Mouse (Mus musculus): ENCODE measurements around the gene Unc13a. TPM values are rescaled to one million over a fixed set of nuclear protein-coding genes. Genes with fewer than 3 reads are reported as not detected.

Gene Unc13a
- polyA plus RNA-seq, 1 experiment from 2014 or later = 9.1 TPM

DNA sequence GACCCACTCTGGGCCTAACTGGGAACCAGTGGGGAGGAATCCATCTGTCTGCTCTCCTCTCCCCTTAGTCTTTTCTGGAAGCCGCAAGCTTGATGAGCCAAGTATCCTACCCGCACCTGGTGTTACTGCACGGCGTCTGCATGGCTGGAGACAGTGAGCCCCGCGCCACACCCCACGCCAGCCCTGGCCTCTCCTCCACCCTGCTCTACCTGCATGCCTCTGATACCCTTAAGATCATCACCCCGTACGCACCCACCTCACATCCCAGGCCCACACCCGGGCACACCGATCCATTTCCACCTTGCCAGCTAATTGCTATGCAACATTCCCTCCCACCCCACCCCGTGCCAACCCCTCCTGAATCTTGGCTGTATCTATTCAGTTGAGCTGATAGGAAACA is 11.3 kb upstream of the Unc13a start:
- WGBS = 63% methylated on average over 12 of the region's 12 CpGs
- H3K36me3 ChIP-seq (ENCODE audit: control insufficient read depth, insufficient read depth, low read length) = no peaks in the 10 kb centered on the region

DNA sequence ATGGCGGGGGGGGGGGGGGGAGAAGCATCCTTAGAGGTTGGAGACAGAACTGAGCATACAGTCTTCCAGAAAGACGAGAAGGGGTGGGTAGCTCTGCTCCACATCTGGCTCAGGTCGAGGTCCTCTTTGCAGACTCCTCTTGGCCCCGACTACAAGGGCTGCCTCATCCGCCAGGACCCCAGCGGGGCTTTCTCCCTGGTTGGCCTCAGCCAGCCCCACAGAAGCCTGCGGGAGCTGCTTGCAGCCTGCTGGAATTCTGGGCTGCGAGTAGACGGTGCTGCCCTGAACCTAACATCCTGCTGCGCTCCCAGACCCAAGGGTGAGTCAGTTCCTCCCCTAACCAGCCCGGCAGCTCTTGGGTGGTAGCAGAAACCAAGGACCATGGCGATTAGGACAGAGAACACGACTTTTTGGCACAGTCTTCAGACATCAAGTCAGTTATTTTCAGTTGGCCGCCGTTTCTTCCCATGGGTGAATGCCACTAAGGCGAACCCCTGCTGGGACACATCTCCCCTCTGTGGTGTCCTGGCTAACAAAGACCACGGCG is 9.9 kb upstream of the Unc13a start:
- H3K4me2 ChIP-seq (replicated peaks; ENCODE audit: low read depth, low read length) = no peak overlapping the region
- no peak overlapping the region for H3K9ac ChIP-seq (ENCODE audit: low read depth, low read length)
- 2% methylated on average over 17 of the region's 18 CpGs for WGBS
- no peaks in the 10 kb centered on the region for H3K4me1 ChIP-seq (replicated peaks; ENCODE audit: control insufficient read depth, insufficient read depth, low read length)
- H3K9me3 ChIP-seq (ENCODE audit: control insufficient read depth, low read length) = no peaks in the 10 kb centered on the region
- H3K27me3 ChIP-seq (ENCODE audit: control insufficient read depth, insufficient read depth, low read length) = peaks cover 99% of the 10 kb centered on the region
- no peaks in the 10 kb centered on the region for H3K36me3 ChIP-seq (ENCODE audit: control insufficient read depth, insufficient read depth, low read length)
- no peak overlapping the region for H3K4me3 ChIP-seq (ENCODE audit: low read depth, low read length)
- DNase-seq (ENCODE audit: low spot score) (peak; percentile 38), ATAC-seq (ENCODE audit: low FRiP score) (no peak)
- H3K27ac ChIP-seq (ENCODE audit: low read depth, low read length) = no peak overlapping the region

More for the DNA sequence above, 11.3 kb upstream of the Unc13a start:
- H3K27me3 ChIP-seq (ENCODE audit: control insufficient read depth, insufficient read depth, low read length) = peaks cover 100% of the 10 kb centered on the region
- H3K4me1 ChIP-seq (replicated peaks; ENCODE audit: control insufficient read depth, insufficient read depth, low read length) = no peaks in the 10 kb centered on the region
- ATAC-seq (ENCODE audit: low FRiP score) (no peak), DNase-seq (ENCODE audit: low spot score) (no peak)
- no peak overlapping the region for H3K9ac ChIP-seq (ENCODE audit: low read depth, low read length)
- no peaks in the 10 kb centered on the region for H3K9me3 ChIP-seq (ENCODE audit: control insufficient read depth, low read length)
- no peak overlapping the region for H3K27ac ChIP-seq (ENCODE audit: low read depth, low read length)
- H3K4me3 ChIP-seq (ENCODE audit: low read depth, low read length) = no peak overlapping the region
- H3K4me2 ChIP-seq (replicated peaks; ENCODE audit: low read depth, low read length) = no peak overlapping the region

DNA sequence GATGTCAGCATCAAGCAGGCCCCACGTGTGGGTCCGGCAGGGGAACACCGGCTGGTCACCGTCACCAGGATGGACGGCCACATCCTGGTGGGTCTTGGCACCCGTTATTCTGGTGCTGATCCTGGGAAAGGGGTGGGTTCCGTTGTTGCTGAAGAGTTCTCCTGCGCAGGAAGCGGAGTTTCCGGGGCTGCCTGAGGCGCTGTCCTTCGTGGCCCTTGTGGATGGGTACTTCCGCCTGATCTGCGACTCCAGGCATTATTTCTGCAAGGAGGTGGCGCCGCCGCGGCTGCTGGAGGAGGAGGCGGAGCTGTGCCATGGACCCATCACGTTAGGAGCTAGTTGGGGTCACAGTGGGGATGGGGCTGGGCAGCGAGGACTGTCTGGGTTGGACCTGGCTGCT is 8.9 kb upstream of the Unc13a start:
- 4% methylated on average over 21 of the region's 21 CpGs for WGBS
- ATAC-seq (ENCODE audit: low FRiP score) (no peak), DNase-seq (ENCODE audit: low spot score) (peak; percentile 46)
- Histone ChIP-seq H3K9me3 (ENCODE audit: control insufficient read depth, low read length) (no peaks in the 10 kb centered on the region), H3K4me3 (ENCODE audit: low read depth, low read length) (no peak overlapping the region), H3K4me2 (replicated peaks; ENCODE audit: low read depth, low read length) (no peak overlapping the region), H3K36me3 (ENCODE audit: control insufficient read depth, insufficient read depth, low read length) (no peaks in the 10 kb centered on the region), H3K9ac (ENCODE audit: low read depth, low read length) (no peak overlapping the region), H3K27me3 (ENCODE audit: control insufficient read depth, insufficient read depth, low read length) (peaks cover 99% of the 10 kb centered on the region), H3K27ac (ENCODE audit: low read depth, low read length) (no peak overlapping the region), H3K4me1 (replicated peaks; ENCODE audit: control insufficient read depth, insufficient read depth, low read length) (no peaks in the 10 kb centered on the region)

DNA sequence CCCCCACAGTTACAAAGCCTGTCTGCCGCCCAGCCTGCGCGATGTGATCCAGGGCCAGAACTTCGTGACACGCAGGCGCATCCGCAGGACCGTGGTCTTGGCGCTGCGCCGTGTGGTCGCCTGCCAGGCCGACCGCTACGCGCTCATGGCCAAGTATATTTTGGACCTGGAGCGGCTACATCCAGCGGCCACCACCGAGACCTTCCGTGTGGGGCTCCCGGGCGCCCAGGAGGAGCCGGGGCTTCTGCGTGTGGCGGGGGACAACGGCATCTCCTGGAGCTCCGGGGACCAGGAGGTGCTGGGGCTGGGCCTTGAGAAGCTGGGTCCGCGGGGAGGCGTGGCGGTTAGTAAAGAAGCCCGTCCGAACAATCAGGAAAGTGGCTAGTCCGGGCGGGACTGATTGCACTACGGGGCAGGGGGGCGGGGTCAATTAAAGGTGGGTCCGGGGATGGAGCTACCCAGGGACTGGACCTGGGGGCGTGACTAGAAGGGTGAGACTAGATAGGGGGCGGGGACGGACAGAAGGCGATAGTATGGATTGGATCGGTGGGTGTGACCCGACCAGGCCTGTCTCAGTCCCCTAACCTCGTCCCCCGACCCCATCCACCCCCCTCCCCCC is 8.1 kb upstream of the Unc13a start:
- Histone ChIP-seq H3K4me2 (replicated peaks; ENCODE audit: low read depth, low read length) (peak overlapping the region; percentile 24), H3K27me3 (ENCODE audit: control insufficient read depth, insufficient read depth, low read length) (peaks cover 94% of the 10 kb centered on the region), H3K27ac (ENCODE audit: low read depth, low read length) (no peak overlapping the region), H3K4me3 (ENCODE audit: low read depth, low read length) (peak overlapping the region; percentile 12; the same call in 1 of the 2 replicates), H3K4me1 (replicated peaks; ENCODE audit: control insufficient read depth, insufficient read depth, low read length) (no peaks in the 10 kb centered on the region), H3K36me3 (ENCODE audit: control insufficient read depth, insufficient read depth, low read length) (no peaks in the 10 kb centered on the region), H3K9ac (ENCODE audit: low read depth, low read length) (no peak overlapping the region), H3K9me3 (ENCODE audit: control insufficient read depth, low read length) (no peaks in the 10 kb centered on the region)
- DNase-seq (ENCODE audit: low spot score) = no peak
- 0 out of 2 replicates have a peak, but pooled peaks have one; percentile 5 for ATAC-seq (ENCODE audit: low FRiP score)
- 2% methylated on average over 46 of the region's 46 CpGs for WGBS

DNA sequence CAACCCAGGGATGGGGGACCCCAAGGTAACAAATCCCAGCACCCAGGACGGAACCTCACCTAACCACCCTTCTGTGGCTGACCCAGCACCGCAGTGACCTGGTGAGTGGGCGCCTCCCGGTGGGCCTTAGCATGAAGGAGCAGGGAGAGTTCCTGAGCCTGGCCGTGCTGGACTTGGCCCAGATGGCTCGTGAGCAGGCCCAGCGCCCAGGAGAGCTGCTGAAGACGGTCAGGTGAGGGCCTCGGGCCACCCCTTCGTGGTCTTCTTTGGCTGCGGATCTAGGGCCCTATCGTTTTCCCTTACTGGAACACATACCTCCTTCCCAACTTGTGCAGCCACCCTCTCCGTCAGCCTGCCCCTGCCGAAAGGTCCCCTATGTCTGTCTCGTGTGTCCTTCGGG is 7.6 kb upstream of the Unc13a start:
- DNase-seq (ENCODE audit: low spot score) = no peak
- WGBS = 9% methylated on average over 16 of the region's 16 CpGs
- H3K9me3 ChIP-seq (ENCODE audit: control insufficient read depth, low read length) = no peaks in the 10 kb centered on the region
- peak overlapping the region; percentile 24 for H3K4me2 ChIP-seq (replicated peaks; ENCODE audit: low read depth, low read length)
- H3K27me3 ChIP-seq (ENCODE audit: control insufficient read depth, insufficient read depth, low read length) = peaks cover 89% of the 10 kb centered on the region
- no peaks in the 10 kb centered on the region for H3K4me1 ChIP-seq (replicated peaks; ENCODE audit: control insufficient read depth, insufficient read depth, low read length)
- H3K27ac ChIP-seq (ENCODE audit: low read depth, low read length) = no peak overlapping the region
- no peaks in the 10 kb centered on the region for H3K36me3 ChIP-seq (ENCODE audit: control insufficient read depth, insufficient read depth, low read length)
- H3K9ac ChIP-seq (ENCODE audit: low read depth, low read length) = no peak overlapping the region
- peak overlapping the region; percentile 12; the same call in 1 of the 2 replicates for H3K4me3 ChIP-seq (ENCODE audit: low read depth, low read length)
- no peak for ATAC-seq (ENCODE audit: low FRiP score)

DNA sequence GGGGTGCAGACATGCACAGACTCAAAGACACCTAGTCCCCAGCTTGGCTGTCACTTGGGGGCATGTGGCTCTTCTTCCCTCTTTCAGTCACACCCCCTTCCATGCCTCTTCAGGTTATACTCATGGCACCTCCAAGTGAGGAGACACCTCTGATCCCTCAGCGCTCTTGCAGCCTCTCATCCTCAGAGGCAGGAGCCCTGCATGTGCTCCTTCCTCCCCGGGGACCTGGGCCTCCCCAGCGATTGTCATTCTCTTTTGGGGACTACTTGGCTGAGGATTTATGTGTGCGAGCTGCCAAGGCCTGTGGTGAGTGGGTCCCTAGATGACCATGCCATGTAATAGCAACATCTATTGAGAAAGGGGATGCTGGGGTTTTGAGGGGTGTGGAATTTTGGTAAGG is 6.7 kb upstream of the Unc13a start:
- H3K9ac ChIP-seq (ENCODE audit: low read depth, low read length) = no peak overlapping the region
- H3K27ac ChIP-seq (ENCODE audit: low read depth, low read length) = no peak overlapping the region
- no peak overlapping the region for H3K4me3 ChIP-seq (ENCODE audit: low read depth, low read length)
- H3K36me3 ChIP-seq (ENCODE audit: control insufficient read depth, insufficient read depth, low read length) = no peaks in the 10 kb centered on the region
- WGBS = 65% methylated on average over 4 of the region's 4 CpGs
- H3K9me3 ChIP-seq (ENCODE audit: control insufficient read depth, low read length) = no peaks in the 10 kb centered on the region
- no peaks in the 10 kb centered on the region for H3K4me1 ChIP-seq (replicated peaks; ENCODE audit: control insufficient read depth, insufficient read depth, low read length)
- H3K4me2 ChIP-seq (replicated peaks; ENCODE audit: low read depth, low read length) = no peak overlapping the region
- peaks cover 80% of the 10 kb centered on the region for H3K27me3 ChIP-seq (ENCODE audit: control insufficient read depth, insufficient read depth, low read length)
- no peak for DNase-seq (ENCODE audit: low spot score)
- no peak for ATAC-seq (ENCODE audit: low FRiP score)

DNA sequence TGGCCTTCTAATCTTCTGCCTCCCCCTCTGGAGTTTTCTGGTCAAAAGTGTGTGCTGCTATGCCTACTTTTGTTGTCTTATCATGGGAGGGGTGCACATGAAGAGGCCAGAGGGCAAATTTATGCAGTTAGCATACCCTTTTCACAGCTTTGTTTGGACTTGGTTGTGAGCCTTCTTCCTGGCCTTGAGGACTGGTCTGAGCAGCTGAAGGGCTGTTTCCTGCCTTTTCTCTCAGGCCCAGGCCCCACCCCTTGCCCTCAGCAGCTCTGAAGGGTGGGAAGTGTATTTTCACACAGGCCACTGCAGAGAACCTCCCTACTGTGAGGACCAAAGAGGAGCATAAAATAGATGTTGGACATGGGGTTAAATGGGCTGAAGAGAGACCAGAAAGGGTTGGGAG is 6.0 kb upstream of the Unc13a start:
- Histone ChIP-seq H3K4me3 (ENCODE audit: low read depth, low read length) (no peak overlapping the region), H3K4me1 (replicated peaks; ENCODE audit: control insufficient read depth, insufficient read depth, low read length) (no peaks in the 10 kb centered on the region), H3K4me2 (replicated peaks; ENCODE audit: low read depth, low read length) (no peak overlapping the region), H3K27ac (ENCODE audit: low read depth, low read length) (no peak overlapping the region), H3K9me3 (ENCODE audit: control insufficient read depth, low read length) (no peaks in the 10 kb centered on the region), H3K9ac (ENCODE audit: low read depth, low read length) (no peak overlapping the region), H3K27me3 (ENCODE audit: control insufficient read depth, insufficient read depth, low read length) (peaks cover 74% of the 10 kb centered on the region), H3K36me3 (ENCODE audit: control insufficient read depth, insufficient read depth, low read length) (no peaks in the 10 kb centered on the region)
- ATAC-seq (ENCODE audit: low FRiP score) = no peak
- DNase-seq (ENCODE audit: low spot score) = no peak

DNA sequence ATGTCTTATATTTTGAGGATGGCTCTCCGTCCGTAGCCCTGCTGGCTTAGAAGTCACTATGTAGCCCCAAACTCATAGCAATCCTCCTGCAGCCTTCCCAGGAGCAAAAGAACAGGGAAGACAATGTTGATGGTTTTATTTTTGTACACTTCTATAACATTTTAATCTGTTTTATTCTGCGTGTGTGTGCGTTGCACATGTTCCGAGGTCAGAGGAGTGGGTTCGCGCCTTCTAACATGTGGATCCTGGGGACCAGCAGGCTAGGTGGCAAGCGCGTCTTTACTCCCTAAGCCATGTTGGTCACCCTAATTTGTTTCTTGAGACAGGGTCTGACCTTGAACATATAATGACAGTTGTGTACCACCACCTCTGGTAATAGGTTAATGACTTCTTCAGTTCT is 5.2 kb upstream of the Unc13a start:
- peak overlapping the region; percentile 42 for H3K4me3 ChIP-seq (ENCODE audit: low read depth, low read length)

More for the DNA sequence above, 5.2 kb upstream of the Unc13a start:
- Histone ChIP-seq H3K9ac (ENCODE audit: low read depth, low read length) (no peak overlapping the region), H3K4me1 (replicated peaks; ENCODE audit: control insufficient read depth, insufficient read depth, low read length) (no peaks in the 10 kb centered on the region; the same call in 1 of the 2 replicates), H3K27ac (ENCODE audit: low read depth, low read length) (no peak overlapping the region), H3K36me3 (ENCODE audit: control insufficient read depth, insufficient read depth, low read length) (no peaks in the 10 kb centered on the region), H3K27me3 (ENCODE audit: control insufficient read depth, insufficient read depth, low read length) (peaks cover 66% of the 10 kb centered on the region), H3K9me3 (ENCODE audit: control insufficient read depth, low read length) (no peaks in the 10 kb centered on the region), H3K4me2 (replicated peaks; ENCODE audit: low read depth, low read length) (peak overlapping the region; percentile 85; the same call in 1 of the 2 replicates)
- ATAC-seq (ENCODE audit: low FRiP score) (no peak), DNase-seq (ENCODE audit: low spot score) (no peak)
- WGBS = 49% methylated on average over 9 of the region's 9 CpGs
